Mouse (Mus musculus): ENCODE results near the gene Gale.

DNA sequence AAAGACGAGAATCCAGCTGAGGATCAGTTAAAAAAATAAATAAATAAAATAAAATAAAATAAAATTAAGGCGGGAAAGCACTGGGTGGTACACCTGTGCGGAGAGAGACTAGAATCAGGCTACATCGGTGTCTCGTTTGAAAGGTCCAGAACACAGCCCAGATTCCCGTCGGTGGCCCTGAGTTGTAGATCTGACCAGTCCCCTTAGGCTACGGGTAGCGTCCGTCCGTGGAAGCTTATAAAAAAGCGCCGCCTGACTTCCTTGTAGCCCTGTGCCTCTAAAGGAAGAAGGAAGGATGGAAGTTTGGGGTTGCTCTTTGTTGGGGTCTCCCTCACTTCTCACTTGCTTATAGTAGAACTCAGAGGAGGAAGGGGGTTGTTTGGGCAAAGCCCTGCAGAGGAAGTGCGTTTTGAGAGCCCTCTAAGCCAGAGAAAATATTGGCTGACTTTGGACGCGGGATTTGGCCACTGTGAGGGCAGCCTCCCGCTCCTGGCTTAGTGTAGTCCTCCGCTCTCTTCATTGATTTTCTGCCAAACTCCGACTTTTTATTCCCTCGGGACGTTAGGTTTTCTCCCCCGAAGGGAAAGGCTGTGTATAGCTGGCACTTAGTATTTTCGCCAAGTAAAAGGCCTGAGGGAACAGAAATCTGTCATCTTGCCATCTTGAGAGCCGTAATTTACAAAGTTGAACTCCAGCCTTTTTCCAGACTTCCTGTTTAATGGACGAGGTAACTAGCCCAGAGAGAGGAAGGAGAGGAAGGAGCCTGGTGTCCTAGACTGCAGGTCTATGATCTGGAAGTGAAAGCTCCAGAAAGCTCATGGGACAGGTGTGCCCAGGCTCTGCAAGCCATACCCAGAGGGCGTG lies 42.0 kb upstream of the Gale start:
- TF ChIP-seq CTCF (IDR thresholded peaks at IDR 0.05; ENCODE audit: insufficient read depth, low read length), result no peak
- no peak for TF ChIP-seq POLR2A (IDR thresholded peaks at IDR 0.05; ENCODE audit: borderline replicate concordance, extremely low read depth, low read depth, low read length)

Data from lung, adult 2 months (tissue).